Mouse (Mus musculus) ZHBTc4 (cell line): ENCODE data around the gene Arpp21.
"Not testable (repeated sequence)": the region's sequence is repeated elsewhere in the genome, so short reads cannot be mapped to it uniquely, and the experiment has no call there.

Source experiments
- DNase-seq: peaks from one replicate; pipeline ENCODE4 v3.0.0-alpha.2; 2011; ENCODE audit warnings: low read depth, low spot score

Arpp21 gene

DNA sequence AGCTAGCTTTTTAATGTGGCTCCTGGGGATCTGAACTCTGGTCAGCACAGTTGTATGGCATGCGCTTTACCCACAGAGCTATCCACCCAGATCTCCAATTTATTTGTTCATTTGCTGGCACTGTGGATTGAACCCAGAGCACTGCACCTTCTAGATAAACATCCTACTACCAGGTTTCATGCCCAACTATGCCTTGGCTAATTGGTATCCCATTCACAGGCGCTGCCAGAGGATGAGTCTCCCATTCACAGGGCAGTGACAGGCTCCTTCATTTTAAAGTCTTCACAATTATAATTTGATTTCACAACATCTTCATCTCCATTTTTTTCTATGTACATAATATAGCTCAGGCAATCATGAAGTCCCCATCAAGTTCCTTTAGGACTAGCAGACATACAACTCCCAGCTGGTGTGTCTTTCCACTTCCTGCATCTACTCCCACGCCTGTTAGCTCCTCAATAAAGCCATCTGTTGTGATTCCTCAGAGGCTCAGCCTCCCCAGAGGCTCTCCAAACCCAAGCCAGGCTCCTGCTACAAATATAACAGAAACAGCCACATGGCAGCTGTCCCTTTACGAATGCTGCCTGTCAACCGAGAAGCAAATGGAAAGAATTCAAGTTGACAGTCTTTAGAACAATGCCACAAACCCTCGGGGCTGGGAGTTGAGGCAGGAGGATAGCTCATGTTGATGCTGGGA is 133.4 kb downstream of the Arpp21 start:
- no peak for DNase-seq

DNA sequence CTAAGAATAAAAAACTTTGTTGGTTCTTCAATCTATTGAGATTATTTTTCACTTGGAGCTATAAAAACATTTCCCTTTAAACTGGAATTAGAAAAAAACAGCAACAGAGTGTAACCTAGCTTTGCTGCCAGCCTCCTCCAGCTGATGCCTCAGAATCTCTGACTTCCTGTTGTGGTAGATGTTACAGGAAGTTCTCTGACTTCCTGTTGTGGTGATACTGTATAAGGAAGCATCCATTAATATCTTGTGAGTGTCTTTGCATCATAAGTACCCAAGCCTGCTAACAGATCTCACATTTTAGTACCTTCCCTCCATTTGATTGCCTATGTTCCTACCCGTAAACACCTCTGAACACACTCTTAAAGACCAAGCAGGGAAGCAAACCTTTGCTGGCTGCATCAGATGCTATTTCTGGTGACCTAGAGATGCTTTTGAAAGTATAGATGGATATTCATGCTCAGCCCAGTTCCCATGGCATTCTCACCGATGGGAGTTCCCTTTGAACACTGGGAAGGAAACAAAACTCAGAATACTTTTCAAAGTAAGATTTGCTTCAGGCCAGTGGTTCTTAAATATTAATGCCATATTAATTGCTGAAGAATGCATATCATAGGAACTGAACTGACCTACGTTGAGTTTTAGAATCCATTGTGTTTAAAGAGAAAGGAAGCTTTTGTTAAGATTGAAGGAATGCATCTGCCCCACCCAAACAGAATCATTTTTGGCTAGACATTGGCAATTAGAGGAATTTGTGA is 134.7 kb downstream of the Arpp21 start:
- DNase-seq = no peak

GRCm38 (mm10) chr9:112098267-112098666 is 137.5 kb downstream of the Arpp21 start:
- DNase-seq = no peak

DNA sequence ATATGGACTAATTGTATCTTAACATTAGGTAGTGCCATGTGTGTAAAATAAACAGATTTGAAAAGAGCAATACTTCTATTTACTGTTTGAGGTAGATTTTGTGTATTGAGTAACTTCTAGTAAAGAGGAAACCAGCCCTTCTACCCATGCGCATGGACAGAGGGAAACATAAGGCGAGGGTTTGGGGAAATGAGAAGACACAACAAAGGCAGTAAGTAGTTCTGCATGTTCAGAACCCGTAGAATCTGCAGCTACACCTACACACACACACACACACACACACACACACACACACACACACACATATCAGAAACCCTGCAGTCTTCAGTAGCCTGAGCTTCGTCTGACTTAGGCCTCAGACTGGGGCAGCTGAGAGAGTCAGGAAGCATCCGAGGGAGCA is 140.0 kb downstream of the Arpp21 start:
- DNase-seq = no peak

- no peak for DNase-seq
These were observed 140.5 kb downstream of the Arpp21 start for GRCm38 (mm10) chr9:112095198-112095597.

GRCm38 (mm10) chr9:112078903-112079302 is 156.8 kb downstream of the Arpp21 start:
- no peak for DNase-seq

- no peak for DNase-seq
These were observed 157.3 kb downstream of the Arpp21 start for GRCm38 (mm10) chr9:112078453-112078852.

DNA sequence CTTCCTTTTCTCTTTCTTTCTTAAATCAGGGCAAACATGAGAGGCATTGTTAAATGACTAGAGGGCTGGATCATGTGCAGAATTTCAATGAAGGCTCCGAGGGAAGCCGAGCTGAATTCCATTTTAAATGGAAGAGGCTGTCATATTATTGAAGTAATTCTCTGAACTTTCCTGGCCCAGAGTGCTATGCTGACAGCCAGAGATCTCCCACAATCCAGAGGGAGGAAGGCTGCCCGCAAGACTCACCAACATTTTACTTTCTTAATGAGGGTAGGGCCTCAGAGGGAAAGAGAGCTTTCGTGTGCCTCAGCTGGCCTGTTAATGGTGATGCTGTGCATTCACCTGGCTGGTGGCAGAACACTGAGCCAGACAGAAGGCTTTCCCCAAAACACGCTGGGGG is 160.5 kb downstream of the Arpp21 start:
- DNase-seq = no peak

GRCm38 (mm10) chr9:112074872-112075271 is 160.9 kb downstream of the Arpp21 start:
- DNase-seq = no peak

DNA sequence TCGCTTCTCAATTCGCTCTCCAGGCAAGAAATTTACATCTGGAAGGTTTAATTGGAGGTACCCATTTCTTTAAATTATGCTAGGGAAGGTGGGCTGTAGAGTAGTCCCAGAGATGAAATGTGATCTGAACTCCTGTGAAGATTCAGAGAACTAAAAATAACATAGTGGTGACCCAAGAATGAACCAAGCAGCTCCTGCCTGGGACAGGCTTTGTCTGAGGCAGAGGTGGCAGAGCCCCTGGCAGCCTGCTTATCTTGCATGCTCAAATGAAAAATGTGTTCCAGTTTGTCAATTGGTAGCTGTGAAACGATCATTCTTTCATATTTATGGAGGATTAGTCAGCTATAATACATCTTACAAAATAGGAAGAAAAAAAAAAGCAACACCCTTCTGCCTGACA is 164.4 kb downstream of the Arpp21 start:
- no peak for DNase-seq

GRCm38 (mm10) chr9:112070961-112071360 is 164.8 kb downstream of the Arpp21 start:
- no peak for DNase-seq

- no peak for DNase-seq
These were observed 167.5 kb downstream of the Arpp21 start for GRCm38 (mm10) chr9:112068250-112068649.

DNA sequence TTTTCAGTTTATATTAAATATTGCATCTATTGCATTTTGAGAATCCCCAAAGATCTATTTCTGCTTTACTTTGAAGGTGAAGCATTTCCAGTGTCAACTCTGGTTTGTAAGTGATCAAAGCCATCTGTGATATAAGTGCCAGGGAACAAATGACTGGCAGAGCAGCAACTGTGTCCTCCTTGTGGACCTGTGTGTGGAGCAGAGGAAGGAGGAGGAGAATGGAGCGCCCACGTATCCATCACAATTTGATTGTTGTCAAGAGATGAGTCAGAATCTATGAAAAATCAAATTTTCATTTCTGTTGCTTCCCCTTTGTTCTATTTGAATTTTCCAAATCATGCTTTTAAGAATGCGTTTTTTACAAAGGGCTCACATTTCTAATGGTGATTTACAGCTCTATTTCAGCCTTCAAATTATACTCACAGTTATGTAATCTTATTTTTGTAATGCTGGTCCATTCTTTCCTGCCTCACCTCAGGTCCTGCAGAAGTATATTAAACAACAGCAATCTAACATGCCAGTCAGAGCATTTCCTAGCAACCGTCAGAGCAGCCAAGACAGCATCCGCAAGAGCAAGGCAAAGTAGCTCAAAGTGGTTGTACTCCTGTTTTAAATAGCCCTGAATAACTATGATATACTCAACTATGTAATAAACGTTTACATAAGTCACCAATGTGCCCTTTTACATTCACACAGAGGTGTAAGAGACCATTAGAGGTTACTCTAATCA is 174.9 kb downstream of the Arpp21 start:
- no peak for DNase-seq

DNA sequence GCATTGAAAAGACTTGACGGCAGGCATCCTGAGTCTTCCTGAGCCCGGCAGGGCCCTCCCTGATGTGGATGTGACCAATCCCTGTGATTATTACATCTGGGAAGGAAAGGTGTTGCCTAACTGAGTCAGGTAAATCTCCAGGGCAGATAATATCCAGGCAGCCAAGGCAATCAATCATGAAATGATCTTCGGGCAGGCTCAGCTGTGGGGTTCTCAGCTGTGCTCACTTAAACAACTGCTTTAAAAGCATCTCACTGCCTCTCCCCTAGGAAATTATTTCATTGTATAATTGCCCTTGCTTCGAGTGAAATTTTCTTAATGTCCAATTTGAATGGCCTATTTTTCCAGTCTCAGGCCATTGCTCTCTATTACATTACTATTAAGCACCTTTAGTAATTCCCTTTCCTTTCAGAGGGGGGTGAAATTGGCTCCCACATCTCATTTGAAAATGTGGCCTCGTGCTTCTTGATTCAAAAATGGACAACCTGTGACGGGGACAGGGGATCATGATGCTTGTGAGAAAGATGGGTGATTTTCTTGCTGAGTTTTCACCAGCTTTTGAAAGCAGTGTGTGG is 180.8 kb downstream of the Arpp21 start:
- DNase-seq = no peak

DNA sequence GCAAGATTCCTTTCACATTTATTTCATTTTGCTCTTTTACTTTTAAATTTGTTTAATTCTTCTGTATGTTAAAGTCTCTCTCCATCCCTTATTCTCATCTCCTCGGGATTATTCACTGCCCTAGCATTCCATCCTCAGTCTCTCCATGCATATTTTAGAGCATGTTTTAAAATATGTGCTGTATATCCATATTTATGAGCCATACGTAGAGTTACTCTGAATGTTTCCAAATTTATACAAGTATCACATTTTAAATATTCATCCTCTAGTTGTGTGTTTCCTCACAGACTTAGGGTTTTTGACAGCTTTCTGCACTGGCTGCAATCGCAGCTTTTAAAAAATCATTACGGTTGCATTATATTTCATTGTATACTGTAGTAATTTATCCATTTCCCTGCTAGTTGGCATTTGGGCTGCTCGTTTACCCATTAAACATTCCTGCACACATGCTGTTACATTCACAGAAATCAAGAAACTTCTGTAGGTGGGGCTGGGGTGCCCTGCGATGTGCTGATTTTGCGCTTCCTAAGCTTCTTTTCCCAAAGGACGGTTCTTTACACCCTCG is 187.8 kb downstream of the Arpp21 start:
- DNase-seq = no peak

GRCm38 (mm10) chr9:112040566-112040965 is 195.2 kb downstream of the Arpp21 start:
- DNase-seq = no peak

- DNase-seq = no peak
These were observed 198.0 kb downstream of the Arpp21 start for GRCm38 (mm10) chr9:112037732-112038131.

DNA sequence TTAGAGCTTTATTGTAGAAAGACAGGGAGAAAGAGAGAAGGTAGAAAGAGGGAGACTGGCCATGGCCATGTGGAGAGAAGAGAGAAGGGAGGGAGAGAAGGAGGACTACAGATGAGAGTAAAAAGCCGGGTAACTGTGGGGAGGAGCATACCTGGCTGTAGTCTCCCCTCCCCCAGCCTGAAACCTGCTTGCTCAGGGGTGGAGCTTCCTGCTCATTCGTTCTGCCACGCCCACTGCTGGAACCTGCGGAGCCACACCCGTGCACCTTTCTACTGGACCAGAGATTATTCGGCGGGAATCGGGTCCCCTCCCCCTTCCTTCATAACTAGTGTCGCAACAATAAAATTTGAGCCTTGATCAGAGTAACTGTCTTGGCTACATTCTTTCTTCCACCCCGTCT is 201.9 kb downstream of the Arpp21 start:
- not testable (repeated sequence) for DNase-seq

- DNase-seq = no peak
These were observed 203.6 kb downstream of the Arpp21 start for GRCm38 (mm10) chr9:112032169-112032568.

- no peak for DNase-seq
These were observed 212.1 kb downstream of the Arpp21 start for GRCm38 (mm10) chr9:112023562-112024015.

DNA sequence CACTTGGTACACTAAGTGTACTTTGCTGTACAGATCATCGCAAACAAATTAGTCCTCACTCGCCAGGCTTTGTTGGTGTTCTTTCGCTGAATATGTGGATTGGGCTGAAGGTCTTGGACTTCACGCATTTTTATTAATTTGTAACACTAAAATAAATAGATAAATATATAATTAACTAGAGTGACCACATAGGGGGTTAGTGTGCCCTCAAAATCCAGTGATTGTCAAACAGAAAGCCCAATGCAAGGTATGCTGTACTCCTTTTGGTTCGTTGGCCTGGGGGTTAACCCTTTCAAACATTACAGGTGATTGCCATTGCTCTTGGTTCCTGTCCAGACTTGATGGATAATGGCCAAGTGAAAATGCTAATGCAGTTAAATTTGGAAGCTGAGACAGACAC is 212.6 kb downstream of the Arpp21 start:
- no peak for DNase-seq
